Mouse (Mus musculus): Measurements from ENCODE around the gene Olfr982. TPM values are rescaled to one million over a fixed set of nuclear protein-coding genes. Genes with fewer than 3 reads are reported as not detected.

Gene Olfr982
- polyA plus RNA-seq, 1 experiment from 2014 or later, result not detected

Other genes starting within 250 kb of the Olfr982 start
- not detected in 2 replicates for gene Olfr971, start 237.0 kb upstream of the Olfr982 start, polyA plus RNA-seq (2014; fragmentation: Nextera tagmentation; extraction: Ambion mirVana)
- not detected in 2 replicates for gene Olfr972, start 207.4 kb upstream of the Olfr982 start, polyA plus RNA-seq (2014; fragmentation: Nextera tagmentation; extraction: Ambion mirVana)
- not detected in 2 replicates for gene Olfr229, start 166.5 kb upstream of the Olfr982 start, polyA plus RNA-seq (2014; fragmentation: Nextera tagmentation; extraction: Ambion mirVana)
- not detected in 2 replicates for gene Olfr974, start 136.3 kb upstream of the Olfr982 start, polyA plus RNA-seq (2014; fragmentation: Nextera tagmentation; extraction: Ambion mirVana)
- gene Olfr975, start 121.8 kb upstream of the Olfr982 start, polyA plus RNA-seq (2014; fragmentation: Nextera tagmentation; extraction: Ambion mirVana), result 0.09 TPM in 1 of 2 replicates, not detected in the other
- gene Olfr976, start 112.7 kb upstream of the Olfr982 start, polyA plus RNA-seq (2014; fragmentation: Nextera tagmentation; extraction: Ambion mirVana), result not detected in 2 replicates
- gene Olfr978, start 81.7 kb upstream of the Olfr982 start, polyA plus RNA-seq (2014; fragmentation: Nextera tagmentation; extraction: Ambion mirVana), result not detected in 2 replicates
- not detected in 2 replicates for gene Olfr979, start 70.4 kb upstream of the Olfr982 start, polyA plus RNA-seq (2014; fragmentation: Nextera tagmentation; extraction: Ambion mirVana)
- gene Olfr980, start 64.2 kb upstream of the Olfr982 start, polyA plus RNA-seq (2014; fragmentation: Nextera tagmentation; extraction: Ambion mirVana), result not detected in 2 replicates
- not detected in 2 replicates for gene Olfr981, start 52.4 kb upstream of the Olfr982 start, polyA plus RNA-seq (2014; fragmentation: Nextera tagmentation; extraction: Ambion mirVana)
- gene Olfr983, start 19.8 kb downstream of the Olfr982 start, polyA plus RNA-seq (2014; fragmentation: Nextera tagmentation; extraction: Ambion mirVana), result not detected in 2 replicates
- not detected in 2 replicates for gene Olfr984, start 40.4 kb downstream of the Olfr982 start, polyA plus RNA-seq (2014; fragmentation: Nextera tagmentation; extraction: Ambion mirVana)
- not detected in 2 replicates for gene Olfr985, start 56.4 kb downstream of the Olfr982 start, polyA plus RNA-seq (2014; fragmentation: Nextera tagmentation; extraction: Ambion mirVana)
- gene Tmem225, start 74.3 kb downstream of the Olfr982 start, polyA plus RNA-seq (2014; fragmentation: Nextera tagmentation; extraction: Ambion mirVana), result not detected in 2 replicates
- gene Olfr986, start 107.1 kb downstream of the Olfr982 start, polyA plus RNA-seq (2014; fragmentation: Nextera tagmentation; extraction: Ambion mirVana), result not detected in 2 replicates
- gene Zfp202, start 118.5 kb downstream of the Olfr982 start, polyA plus RNA-seq (2014; fragmentation: Nextera tagmentation; extraction: Ambion mirVana), result 6.2 and 7.9 TPM in 2 replicates
- gene Scn3b, start 195.4 kb downstream of the Olfr982 start, polyA plus RNA-seq (2014; fragmentation: Nextera tagmentation; extraction: Ambion mirVana), result 0.15 and 0.35 TPM in 2 replicates